Mouse (Mus musculus) liver, adult 2 months (tissue): ENCODE measurements around the gene Tmem41a.

Source experiments
- CTCF ChIP-seq: fragments of 200-500 bp; IDR thresholded peaks from 2 replicates; pipeline ENCODE4 v1.5.1; 2011; ENCODE audit warnings: low read depth, low read length, control low read depth
- POLR2A ChIP-seq: fragments of 200-500 bp; IDR thresholded peaks from 2 replicates; pipeline ENCODE4 v1.6.1; 2011; ENCODE audit warnings: low read length, control low read depth; ENCODE audit not compliant: insufficient read depth; ENCODE audit errors: extremely low read depth

DNA sequence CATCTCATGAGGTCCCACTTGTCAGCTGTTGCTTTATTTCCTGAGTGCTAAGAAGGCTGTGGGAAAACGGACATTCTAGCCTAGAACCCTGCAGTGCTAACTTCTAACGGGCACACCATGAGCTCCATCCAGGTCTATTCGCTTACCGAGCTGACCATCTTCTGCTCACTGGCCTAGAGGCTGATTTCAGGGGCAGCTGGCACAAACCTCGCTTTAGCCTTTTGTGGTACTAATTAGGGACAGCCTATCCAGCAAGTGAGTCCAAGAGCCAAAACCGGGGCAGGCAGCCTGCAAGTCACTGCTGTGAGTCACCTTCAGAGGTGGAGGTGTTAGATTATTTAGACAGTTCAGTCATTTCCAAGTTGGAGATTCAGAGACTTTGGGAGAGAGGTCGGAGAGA, 30.7 kb downstream of the Tmem41a start:
- TF ChIP-seq POLR2A: no peak
- TF ChIP-seq CTCF: no peak
